Mouse (Mus musculus) limb, embryonic 10.5 days (tissue): ENCODE results near the gene Lrba. TPM values are rescaled to one million over a fixed set of nuclear protein-coding genes. Genes with fewer than 3 reads are reported as not detected.

Experiments
- DNase-seq: peaks from one replicate; pipeline ENCODE4 v3.0.0-alpha.2; 2017; ENCODE audit warnings: low spot score
- H3K27ac ChIP-seq: fragments of 300-500 bp; sonication (generic); 2 replicates; pipeline ENCODE4 v1.5.1; 2016; ENCODE audit warnings: mild to moderate bottlenecking
- H3K27me3 ChIP-seq: fragments of 300-500 bp; sonication (generic); 2 replicates; pipeline ENCODE4 v1.6.1; 2016; ENCODE audit warnings: low read depth, mild to moderate bottlenecking; ENCODE audit not compliant: poor library complexity, severe bottlenecking
- H3K36me3 ChIP-seq: fragments of 300-500 bp; sonication (generic); 2 replicates; pipeline ENCODE4 v1.6.1; 2016; ENCODE audit warnings: mild to moderate bottlenecking, moderate library complexity
- H3K4me1 ChIP-seq: fragments of 300-500 bp; sonication (generic); 2 replicates; pipeline ENCODE4 v1.6.1; 2016
- H3K4me3 ChIP-seq: fragments of 300-500 bp; sonication (generic); 2 replicates; pipeline ENCODE4 v1.5.1; 2016; ENCODE audit warnings: mild to moderate bottlenecking, moderate library complexity
- H3K9me3 ChIP-seq: fragments of 300-500 bp; sonication (generic); replicated peaks from 2 replicates; pipeline ENCODE4 v1.6.1; 2016; ENCODE audit warnings: mild to moderate bottlenecking
- WGBS: fragments of 180-500 bp; shearing (Covaris S2); methylation state at CpG from one replicate; pipeline ENCODE4 v1.1.7; 2016; 5-methylcytosine and 5-hydroxymethylcytosine counted together
- polyA plus RNA-seq: library from polyadenylated mRNA; unstranded; fragments of >200 nt; fragmentation: Nextera tagmentation; extraction: Ambion mirVana; gene quantifications from 2 replicates; pipeline ENCODE4 v1.2.1, GENCODE M21; 2016

Lrba gene
- polyA plus RNA-seq, 1 experiment from 2014 or later, result 6.0 TPM

- no peak overlapping the region for H3K27ac ChIP-seq
- WGBS, result 80% methylated on average over 8 of the region's 8 CpGs
- no peaks in the 10 kb centered on the region for H3K4me1 ChIP-seq
- no peaks in the 10 kb centered on the region for H3K27me3 ChIP-seq
- H3K4me3 ChIP-seq, result no peak overlapping the region
- no peaks in the 10 kb centered on the region for H3K9me3 ChIP-seq
- DNase-seq, result no peak
- H3K36me3 ChIP-seq, result no peaks in the 10 kb centered on the region
Measured at GRCm38 (mm10) chr3:86296214-86296613, 71.7 kb downstream of the Lrba start.

- 38% methylated on average over 2 of the region's 2 CpGs for WGBS
- Histone ChIP-seq H3K4me3 (no peak overlapping the region), H3K27me3 (no peaks in the 10 kb centered on the region), H3K36me3 (peaks cover 7% of the 10 kb centered on the region), H3K27ac (no peak overlapping the region; the same call in 1 of the 2 replicates), H3K4me1 (peaks cover 48% of the 10 kb centered on the region), H3K9me3 (no peaks in the 10 kb centered on the region)
- DNase-seq, result no peak
Measured at GRCm38 (mm10) chr3:86308833-86309232, 84.4 kb downstream of the Lrba start.

GRCm38 (mm10) chr3:86310216-86310615 is 85.7 kb downstream of the Lrba start:
- Histone ChIP-seq H3K4me1 (peaks cover 48% of the 10 kb centered on the region), H3K4me3 (no peak overlapping the region), H3K27me3 (no peaks in the 10 kb centered on the region), H3K27ac (0 out of 2 replicates have a peak overlapping the region, but pooled peaks have one; percentile 58), H3K36me3 (no peaks in the 10 kb centered on the region), H3K9me3 (no peaks in the 10 kb centered on the region)
- no peak for DNase-seq
- WGBS, result 39% methylated on average over 5 of the region's 5 CpGs

GRCm38 (mm10) chr3:86311406-86311805 is 86.9 kb downstream of the Lrba start:
- Histone ChIP-seq H3K36me3 (no peaks in the 10 kb centered on the region), H3K9me3 (no peaks in the 10 kb centered on the region), H3K27ac (no peak overlapping the region), H3K4me3 (no peak overlapping the region), H3K4me1 (peaks cover 54% of the 10 kb centered on the region), H3K27me3 (no peaks in the 10 kb centered on the region)
- DNase-seq, result no peak
- 5% methylated on average over 1 of the region's 1 CpGs for WGBS

GRCm38 (mm10) chr3:86317636-86318035 is 93.2 kb downstream of the Lrba start:
- WGBS, result 90% methylated on average over 5 of the region's 5 CpGs
- no peak overlapping the region for H3K4me3 ChIP-seq
- no peak overlapping the region for H3K27ac ChIP-seq
- H3K4me1 ChIP-seq, result peaks cover 26% of the 10 kb centered on the region
- H3K36me3 ChIP-seq, result 0 out of 2 replicates have a peak, but pooled peaks cover 6% of the 10 kb centered on the region
- no peaks in the 10 kb centered on the region for H3K9me3 ChIP-seq
- H3K27me3 ChIP-seq, result no peaks in the 10 kb centered on the region
- no peak for DNase-seq

GRCm38 (mm10) chr3:86328531-86328930 is 104.1 kb downstream of the Lrba start:
- 19% methylated on average over 1 of the region's 1 CpGs for WGBS
- Histone ChIP-seq H3K4me3 (no peak overlapping the region), H3K27me3 (no peaks in the 10 kb centered on the region), H3K27ac (no peak overlapping the region), H3K9me3 (no peaks in the 10 kb centered on the region), H3K4me1 (peaks cover 3% of the 10 kb centered on the region; the same call in 1 of the 2 replicates), H3K36me3 (0 out of 2 replicates have a peak, but pooled peaks cover 2% of the 10 kb centered on the region)
- no peak for DNase-seq

- H3K27ac ChIP-seq, result no peak overlapping the region; the same call in 1 of the 2 replicates
Measured at GRCm38 (mm10) chr3:86343261-86343660, 118.8 kb downstream of the Lrba start.

GRCm38 (mm10) chr3:86362486-86362885 is 138.0 kb downstream of the Lrba start:
- no peak overlapping the region for H3K27ac ChIP-seq
- H3K27me3 ChIP-seq, result no peaks in the 10 kb centered on the region
- WGBS, result 56% methylated on average over 5 of the region's 5 CpGs
- H3K36me3 ChIP-seq, result no peaks in the 10 kb centered on the region
- H3K9me3 ChIP-seq, result no peaks in the 10 kb centered on the region
- H3K4me3 ChIP-seq, result no peak overlapping the region
- DNase-seq, result no peak
- H3K4me1 ChIP-seq, result peaks cover 15% of the 10 kb centered on the region

More at GRCm38 (mm10) chr3:86343261-86343660, 118.8 kb downstream of the Lrba start:
- WGBS, result 81% methylated on average over 5 of the region's 5 CpGs
- Histone ChIP-seq H3K4me3 (no peak overlapping the region), H3K4me1 (peaks cover 13% of the 10 kb centered on the region; the same call in 1 of the 2 replicates), H3K9me3 (no peaks in the 10 kb centered on the region), H3K27me3 (no peaks in the 10 kb centered on the region), H3K36me3 (0 out of 2 replicates have a peak, but pooled peaks cover 3% of the 10 kb centered on the region)
- DNase-seq, result no peak

GRCm38 (mm10) chr3:86371466-86371865 is 147.0 kb downstream of the Lrba start:
- Histone ChIP-seq H3K36me3 (no peaks in the 10 kb centered on the region), H3K4me1 (peaks cover 18% of the 10 kb centered on the region), H3K27me3 (no peaks in the 10 kb centered on the region), H3K27ac (no peak overlapping the region), H3K9me3 (no peaks in the 10 kb centered on the region), H3K4me3 (no peak overlapping the region)
- 83% methylated on average over 2 of the region's 2 CpGs for WGBS
- no peak for DNase-seq

- no peak overlapping the region for H3K4me3 ChIP-seq
- H3K27me3 ChIP-seq, result no peaks in the 10 kb centered on the region
- no peaks in the 10 kb centered on the region for H3K9me3 ChIP-seq
- no peaks in the 10 kb centered on the region for H3K36me3 ChIP-seq
- no peak for DNase-seq
- peaks cover 29% of the 10 kb centered on the region for H3K4me1 ChIP-seq
- H3K27ac ChIP-seq, result no peak overlapping the region
- 49% methylated on average over 2 of the region's 2 CpGs for WGBS
Measured at GRCm38 (mm10) chr3:86375276-86375675, 150.8 kb downstream of the Lrba start.

- 26% methylated on average over 2 of the region's 2 CpGs for WGBS
- H3K4me1 ChIP-seq, result peaks cover 52% of the 10 kb centered on the region
- no peaks in the 10 kb centered on the region for H3K36me3 ChIP-seq
- H3K27ac ChIP-seq, result peak overlapping the region; percentile 30; the same call in 1 of the 2 replicates
- H3K27me3 ChIP-seq, result no peaks in the 10 kb centered on the region
- no peaks in the 10 kb centered on the region for H3K9me3 ChIP-seq
- H3K4me3 ChIP-seq, result no peak overlapping the region
- no peak for DNase-seq
Measured at GRCm38 (mm10) chr3:86382557-86382956, 158.1 kb downstream of the Lrba start.

GRCm38 (mm10) chr3:86385047-86385446 is 160.6 kb downstream of the Lrba start:
- H3K27ac ChIP-seq, result no peak overlapping the region
- H3K4me1 ChIP-seq, result peaks cover 49% of the 10 kb centered on the region
- H3K36me3 ChIP-seq, result no peaks in the 10 kb centered on the region
- H3K4me3 ChIP-seq, result no peak overlapping the region
- H3K9me3 ChIP-seq, result no peaks in the 10 kb centered on the region
- 34% methylated on average over 1 of the region's 1 CpGs for WGBS
- DNase-seq, result no peak
- H3K27me3 ChIP-seq, result no peaks in the 10 kb centered on the region

- no peaks in the 10 kb centered on the region for H3K36me3 ChIP-seq
- H3K4me3 ChIP-seq, result no peak overlapping the region
- no peaks in the 10 kb centered on the region for H3K27me3 ChIP-seq
- H3K4me1 ChIP-seq, result peaks cover 49% of the 10 kb centered on the region
- whole genome bisulfite sequencing, result 13% methylated on average over 4 of the region's 4 CpGs
- H3K27ac ChIP-seq, result peak overlapping the region; percentile 56; the same call in 1 of the 2 replicates
- DNase-seq, result peak; percentile 35
- H3K9me3 ChIP-seq, result no peaks in the 10 kb centered on the region
Measured at GRCm38 (mm10) chr3:86386246-86386645, 161.8 kb downstream of the Lrba start.

GRCm38 (mm10) chr3:86423828-86424227 is 199.3 kb downstream of the Lrba start:
- no peaks in the 10 kb centered on the region for H3K36me3 ChIP-seq
- H3K4me1 ChIP-seq, result no peaks in the 10 kb centered on the region
- H3K27me3 ChIP-seq, result no peaks in the 10 kb centered on the region
- H3K9me3 ChIP-seq, result no peaks in the 10 kb centered on the region
- 93% methylated on average over 2 of the region's 2 CpGs for WGBS
- no peak overlapping the region for H3K27ac ChIP-seq
- H3K4me3 ChIP-seq, result no peak overlapping the region
- no peak for DNase-seq
